Mouse (Mus musculus) lung, embryonic 16.5 days (tissue): ENCODE measurements around the gene Ybx2. TPM values are rescaled to one million over a fixed set of nuclear protein-coding genes. Genes with fewer than 3 reads are reported as not detected.

Experiments
- ATAC-seq: fragments of 200-750 bp; cut with Nextera tagmentation; 2 replicates; pipeline ENCODE4 v1.8.0; 2017; ENCODE audit warnings: low read depth, mild to moderate bottlenecking, moderate library complexity
- H3K27ac ChIP-seq: fragments of 300-500 bp; sonication (generic); 2 replicates; pipeline ENCODE4 v1.5.1; 2014; ENCODE audit warnings: mild to moderate bottlenecking, control low read depth, low read length
- H3K27me3 ChIP-seq: fragments of 300-500 bp; sonication (generic); 2 replicates; pipeline ENCODE4 v1.6.1; 2014; ENCODE audit warnings: low read depth, low read length, mixed read lengths; ENCODE audit not compliant: control insufficient read depth, insufficient read depth
- H3K36me3 ChIP-seq: fragments of 300-500 bp; sonication (generic); 2 replicates; pipeline ENCODE4 v1.6.1; 2014; ENCODE audit warnings: low read length; ENCODE audit not compliant: control insufficient read depth, insufficient read depth
- H3K4me1 ChIP-seq: fragments of 300-500 bp; sonication (generic); replicated peaks from 2 replicates; pipeline ENCODE4 v1.6.1; 2014; ENCODE audit warnings: low read length, mixed read lengths; ENCODE audit not compliant: control insufficient read depth, insufficient read depth
- H3K4me2 ChIP-seq: fragments of 300-500 bp; sonication (generic); 2 replicates; pipeline ENCODE4 v1.6.1; 2014; ENCODE audit warnings: low read depth, low read length, control low read depth
- H3K4me3 ChIP-seq: fragments of 300-500 bp; sonication (generic); 2 replicates; pipeline ENCODE4 v1.5.1; 2014; ENCODE audit warnings: mild to moderate bottlenecking, low read length, control low read depth
- H3K9ac ChIP-seq: fragments of 300-500 bp; sonication (generic); 2 replicates; pipeline ENCODE4 v1.6.1; 2014; ENCODE audit warnings: low read length, control low read depth
- H3K9me3 ChIP-seq: fragments of 300-500 bp; sonication (generic); 2 replicates; pipeline ENCODE4 v1.6.1; 2016; ENCODE audit warnings: low read length; ENCODE audit not compliant: control insufficient read depth
- WGBS: fragments of 180-500 bp; shearing (Covaris S2); extraction: QIAGEN DNeasy Blood & Tissue Kit; methylation state at CpG from one replicate; pipeline ENCODE4 v1.1.7; 2014; 5-methylcytosine and 5-hydroxymethylcytosine counted together
- polyA plus RNA-seq: library from polyadenylated mRNA; unstranded; fragments of >200 nt; fragmentation: Nextera tagmentation; extraction: Ambion mirVana; gene quantifications from 2 replicates; pipeline ENCODE4 v1.2.1, GENCODE M21; 2015

Ybx2 gene
- polyA plus RNA-seq, 1 experiment from 2014 or later, result 2.7 TPM

GRCm38 (mm10) chr11:69901993-69902392 is 33.6 kb upstream of the Ybx2 start:
- peak overlapping the region; percentile 99 for H3K27ac ChIP-seq
- peak; percentile 0; the same call in 1 of the 2 replicates for ATAC-seq
- no peaks in the 10 kb centered on the region for H3K27me3 ChIP-seq
- peak overlapping the region; percentile 99 for H3K4me2 ChIP-seq
- peak overlapping the region; percentile 81 for H3K4me3 ChIP-seq
- peaks cover 25% of the 10 kb centered on the region for H3K36me3 ChIP-seq
- under 1% methylated on average over 34 of the region's 39 CpGs for WGBS
- H3K9ac ChIP-seq, result peak overlapping the region; percentile 90
- no peaks in the 10 kb centered on the region for H3K9me3 ChIP-seq
- peaks cover 19% of the 10 kb centered on the region for H3K4me1 ChIP-seq

GRCm38 (mm10) chr11:69902972-69903371 is 32.6 kb upstream of the Ybx2 start:
- Histone ChIP-seq H3K36me3 (peaks cover 35% of the 10 kb centered on the region), H3K9ac (peak overlapping the region; percentile 90), H3K4me1 (peaks cover 19% of the 10 kb centered on the region), H3K27ac (no peak overlapping the region), H3K4me2 (peak overlapping the region; percentile 99), H3K9me3 (no peaks in the 10 kb centered on the region), H3K4me3 (peak overlapping the region; percentile 81), H3K27me3 (no peaks in the 10 kb centered on the region)
- WGBS, result 78% methylated on average over 9 of the region's 13 CpGs
- ATAC-seq, result no peak

GRCm38 (mm10) chr11:69904311-69904710 is 31.3 kb upstream of the Ybx2 start:
- no peak overlapping the region for H3K4me3 ChIP-seq
- H3K9ac ChIP-seq, result no peak overlapping the region
- no peaks in the 10 kb centered on the region for H3K27me3 ChIP-seq
- H3K4me2 ChIP-seq, result no peak overlapping the region
- no peak overlapping the region for H3K27ac ChIP-seq
- ATAC-seq, result no peak
- peaks cover 17% of the 10 kb centered on the region for H3K4me1 ChIP-seq
- no peaks in the 10 kb centered on the region for H3K9me3 ChIP-seq
- WGBS, result 87% methylated on average over 9 of the region's 9 CpGs
- H3K36me3 ChIP-seq, result peaks cover 47% of the 10 kb centered on the region

GRCm38 (mm10) chr11:69908645-69909044 is 27.0 kb upstream of the Ybx2 start:
- H3K4me1 ChIP-seq, result peaks cover 7% of the 10 kb centered on the region
- no peaks in the 10 kb centered on the region for H3K27me3 ChIP-seq
- no peak overlapping the region for H3K27ac ChIP-seq
- ATAC-seq, result no peak
- H3K36me3 ChIP-seq, result peaks cover 78% of the 10 kb centered on the region
- H3K9ac ChIP-seq, result no peak overlapping the region
- no peaks in the 10 kb centered on the region for H3K9me3 ChIP-seq
- WGBS, result 88% methylated on average over 11 of the region's 11 CpGs
- H3K4me2 ChIP-seq, result no peak overlapping the region
- no peak overlapping the region for H3K4me3 ChIP-seq

- Histone ChIP-seq H3K4me1 (peaks cover 7% of the 10 kb centered on the region), H3K36me3 (peaks cover 74% of the 10 kb centered on the region), H3K9me3 (no peaks in the 10 kb centered on the region), H3K27me3 (no peaks in the 10 kb centered on the region), H3K4me3 (no peak overlapping the region), H3K4me2 (no peak overlapping the region), H3K27ac (no peak overlapping the region), H3K9ac (no peak overlapping the region)
- ATAC-seq, result no peak
- WGBS, result 93% methylated on average over 5 of the region's 5 CpGs
These were observed 26.4 kb upstream of the Ybx2 start for GRCm38 (mm10) chr11:69909174-69909573.

GRCm38 (mm10) chr11:69910177-69910576 is 25.4 kb upstream of the Ybx2 start:
- H3K27ac ChIP-seq, result no peak overlapping the region
- no peaks in the 10 kb centered on the region for H3K27me3 ChIP-seq
- H3K36me3 ChIP-seq, result peaks cover 74% of the 10 kb centered on the region
- no peak overlapping the region for H3K4me3 ChIP-seq
- no peak for ATAC-seq
- H3K9ac ChIP-seq, result no peak overlapping the region
- no peak overlapping the region for H3K4me2 ChIP-seq
- WGBS, result 88% methylated on average over 8 of the region's 8 CpGs
- H3K9me3 ChIP-seq, result no peaks in the 10 kb centered on the region
- peaks cover 15% of the 10 kb centered on the region for H3K4me1 ChIP-seq

- no peak for ATAC-seq
- WGBS, result 91% methylated on average over 17 of the region's 17 CpGs
- H3K9ac ChIP-seq, result no peak overlapping the region
These were observed 24.6 kb upstream of the Ybx2 start for GRCm38 (mm10) chr11:69910781-69911560.

GRCm38 (mm10) chr11:69911701-69912100 is 23.9 kb upstream of the Ybx2 start:
- H3K9ac ChIP-seq, result no peak overlapping the region
- H3K4me1 ChIP-seq, result peaks cover 21% of the 10 kb centered on the region
- ATAC-seq, result no peak
- H3K36me3 ChIP-seq, result peaks cover 74% of the 10 kb centered on the region
- no peaks in the 10 kb centered on the region for H3K9me3 ChIP-seq
- H3K27ac ChIP-seq, result no peak overlapping the region
- no peak overlapping the region for H3K4me2 ChIP-seq
- H3K27me3 ChIP-seq, result no peaks in the 10 kb centered on the region
- H3K4me3 ChIP-seq, result no peak overlapping the region
- WGBS, result 88% methylated on average over 6 of the region's 6 CpGs

More at GRCm38 (mm10) chr11:69910781-69911560, 24.6 kb upstream of the Ybx2 start:
- H3K9me3 ChIP-seq, result no peaks in the 10 kb centered on the region
- H3K4me3 ChIP-seq, result no peak overlapping the region
- H3K4me2 ChIP-seq, result no peak overlapping the region
- peaks cover 21% of the 10 kb centered on the region for H3K4me1 ChIP-seq
- no peaks in the 10 kb centered on the region for H3K27me3 ChIP-seq
- H3K36me3 ChIP-seq, result peaks cover 75% of the 10 kb centered on the region
- H3K27ac ChIP-seq, result no peak overlapping the region

- Histone ChIP-seq H3K4me1 (peaks cover 21% of the 10 kb centered on the region), H3K36me3 (peaks cover 70% of the 10 kb centered on the region), H3K9ac (peak overlapping the region; percentile 85), H3K27ac (peak overlapping the region; percentile 82), H3K27me3 (no peaks in the 10 kb centered on the region), H3K4me2 (peak overlapping the region; percentile 93), H3K4me3 (peak overlapping the region; percentile 98), H3K9me3 (no peaks in the 10 kb centered on the region)
- whole genome bisulfite sequencing, result 65% methylated on average over 15 of the region's 15 CpGs
- ATAC-seq, result peak; percentile 5; the same call in 1 of the 2 replicates
These were observed 22.7 kb upstream of the Ybx2 start for GRCm38 (mm10) chr11:69912716-69913530.
